Mouse (Mus musculus) G1E (cell line): ENCODE results near the gene Krt17.

ENCODE experiments used
- CTCF ChIP-seq: IDR thresholded peaks from 2 replicates; pipeline ENCODE4 v1.5.1; 2012; ENCODE audit warnings: low read depth, low read length, inconsistent platforms, mixed read lengths
- GATA1 ChIP-seq: IDR thresholded peaks from 2 replicates; pipeline ENCODE4 v1.6.1; 2012; ENCODE audit warnings: borderline replicate concordance, low read length, inconsistent platforms, mixed read lengths

- TF ChIP-seq CTCF: no peak
- no peak for TF ChIP-seq GATA1
Measured at GRCm38 (mm10) chr11:100275466-100275865, 14.6 kb upstream of the Krt17 start.
